Mouse (Mus musculus): ENCODE data around the gene Psmb4. TPM values are rescaled to one million over a fixed set of nuclear protein-coding genes. Genes with fewer than 3 reads are reported as not detected.
"Not testable (repeated sequence)": the region's sequence is repeated elsewhere in the genome, so short reads cannot be mapped to it uniquely, and the experiment has no call there.

Psmb4 gene
- polyA plus RNA-seq, 1 experiment from 2014 or later, result 366 TPM

DNA sequence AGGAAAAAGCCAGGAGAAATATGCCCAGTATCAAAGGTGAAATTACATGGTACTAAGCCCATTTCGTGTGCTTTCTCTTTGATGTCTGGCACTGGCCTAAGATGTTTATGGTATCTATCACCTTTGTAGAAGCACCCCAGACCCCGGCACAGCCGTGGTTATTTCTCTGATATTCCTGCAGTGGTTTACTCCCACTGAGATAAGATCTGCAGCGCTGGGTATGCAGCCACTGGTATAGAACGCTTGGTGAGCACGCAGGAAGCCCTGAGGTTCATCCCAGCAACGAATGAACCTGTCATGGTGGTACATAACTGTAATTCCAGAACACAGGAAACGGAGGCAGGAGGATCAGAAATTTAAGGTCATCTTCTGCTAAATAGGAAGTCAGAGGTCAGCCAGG lies 37.9 kb upstream of the Psmb4 start:
- no peak overlapping the region for H3K4me3 ChIP-seq
- no peak overlapping the region for H3K4me2 ChIP-seq
- no peaks in the 10 kb centered on the region for H3K36me3 ChIP-seq
- no peak overlapping the region for H3K27ac ChIP-seq
- H3K4me1 ChIP-seq (replicated peaks), result no peaks in the 10 kb centered on the region
- no peak overlapping the region for H3K9ac ChIP-seq
- WGBS, result 81% methylated on average over 8 of the region's 8 CpGs
- H3K27me3 ChIP-seq, result 0 out of 2 replicates have a peak, but pooled peaks cover 2% of the 10 kb centered on the region
- H3K9me3 ChIP-seq, result no peaks in the 10 kb centered on the region
- no peak for ATAC-seq (ENCODE audit: low FRiP score)

DNA sequence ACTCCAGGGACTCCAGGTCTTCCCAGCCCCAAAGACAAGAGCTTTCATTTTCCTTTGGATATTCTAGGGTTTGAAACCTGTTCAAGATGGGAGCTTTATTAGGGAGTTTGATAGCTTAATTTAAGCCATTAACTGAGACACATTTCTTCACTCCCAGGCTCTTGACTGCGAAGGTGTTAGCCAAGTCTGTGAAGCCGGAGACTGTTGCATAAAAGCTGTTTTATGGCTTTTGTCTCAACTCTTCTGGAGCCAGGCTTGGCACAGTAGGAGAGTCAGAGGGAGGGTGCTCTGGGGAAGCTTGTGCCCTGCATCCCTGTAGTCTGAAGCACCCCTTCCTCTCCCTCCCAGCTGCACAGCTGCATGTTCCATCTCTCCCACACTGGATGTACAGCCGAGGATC lies 35.6 kb upstream of the Psmb4 start:
- Histone ChIP-seq H3K27me3 (0 out of 2 replicates have a peak, but pooled peaks cover 2% of the 10 kb centered on the region), H3K27ac (no peak overlapping the region), H3K9ac (no peak overlapping the region), H3K4me3 (no peak overlapping the region), H3K9me3 (no peaks in the 10 kb centered on the region), H3K4me1 (replicated peaks) (no peaks in the 10 kb centered on the region), H3K36me3 (no peaks in the 10 kb centered on the region), H3K4me2 (no peak overlapping the region)
- WGBS, result 62% methylated on average over 3 of the region's 3 CpGs
- no peak for ATAC-seq (ENCODE audit: low FRiP score)

DNA sequence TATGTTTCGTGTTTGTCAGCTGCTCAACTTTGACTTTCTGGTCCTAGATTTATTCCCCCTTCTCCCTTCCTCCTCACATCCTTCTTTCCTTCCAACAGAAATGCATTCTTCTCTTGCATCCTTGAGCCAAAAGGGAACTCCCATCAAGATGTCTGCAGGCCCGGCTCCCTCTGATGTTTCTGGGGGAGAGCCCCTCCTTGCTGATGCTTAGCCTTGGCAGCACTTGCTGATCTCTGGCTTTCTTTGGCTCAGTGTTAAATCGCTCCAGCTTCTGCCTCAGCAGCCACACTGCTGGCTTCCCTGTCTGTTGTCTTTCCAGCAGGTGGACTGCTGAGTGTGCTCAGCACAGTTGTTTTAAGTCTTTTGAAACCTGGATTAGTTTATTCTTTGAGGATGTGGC lies 34.3 kb upstream of the Psmb4 start:
- H3K9me3 ChIP-seq, result no peaks in the 10 kb centered on the region
- no peaks in the 10 kb centered on the region for H3K4me1 ChIP-seq (replicated peaks)
- H3K27ac ChIP-seq, result no peak overlapping the region
- H3K27me3 ChIP-seq, result 0 out of 2 replicates have a peak, but pooled peaks cover 2% of the 10 kb centered on the region
- WGBS, result 63% methylated on average over 3 of the region's 3 CpGs
- H3K4me3 ChIP-seq, result no peak overlapping the region
- no peak overlapping the region for H3K4me2 ChIP-seq
- no peak for ATAC-seq (ENCODE audit: low FRiP score)
- H3K9ac ChIP-seq, result no peak overlapping the region
- H3K36me3 ChIP-seq, result no peaks in the 10 kb centered on the region

DNA sequence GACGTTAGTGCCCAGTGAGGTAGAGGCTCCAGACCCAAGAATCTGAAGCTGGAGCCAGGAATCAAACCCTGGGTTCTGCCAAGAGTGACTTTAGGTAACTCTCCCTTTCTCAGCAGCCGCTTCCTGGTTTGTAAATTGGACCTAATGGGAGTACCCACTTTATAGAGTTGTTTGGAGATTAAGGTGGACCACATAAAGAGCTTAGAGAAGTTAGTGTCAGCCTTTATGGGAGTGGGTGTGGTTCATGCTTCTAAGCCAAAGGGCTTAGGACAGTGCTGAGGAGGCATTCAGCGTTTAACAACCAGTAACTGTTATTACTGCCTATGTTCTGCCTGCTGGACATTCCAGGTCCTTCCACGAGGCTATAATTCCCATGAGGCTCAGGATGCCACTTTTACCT lies 32.1 kb upstream of the Psmb4 start:
- Histone ChIP-seq H3K36me3 (no peaks in the 10 kb centered on the region), H3K4me2 (no peak overlapping the region), H3K27ac (no peak overlapping the region), H3K27me3 (0 out of 2 replicates have a peak, but pooled peaks cover 2% of the 10 kb centered on the region), H3K4me3 (no peak overlapping the region), H3K9me3 (no peaks in the 10 kb centered on the region), H3K9ac (no peak overlapping the region), H3K4me1 (replicated peaks) (no peaks in the 10 kb centered on the region)
- WGBS, result 86% methylated on average over 4 of the region's 4 CpGs
- no peak for ATAC-seq (ENCODE audit: low FRiP score)

DNA sequence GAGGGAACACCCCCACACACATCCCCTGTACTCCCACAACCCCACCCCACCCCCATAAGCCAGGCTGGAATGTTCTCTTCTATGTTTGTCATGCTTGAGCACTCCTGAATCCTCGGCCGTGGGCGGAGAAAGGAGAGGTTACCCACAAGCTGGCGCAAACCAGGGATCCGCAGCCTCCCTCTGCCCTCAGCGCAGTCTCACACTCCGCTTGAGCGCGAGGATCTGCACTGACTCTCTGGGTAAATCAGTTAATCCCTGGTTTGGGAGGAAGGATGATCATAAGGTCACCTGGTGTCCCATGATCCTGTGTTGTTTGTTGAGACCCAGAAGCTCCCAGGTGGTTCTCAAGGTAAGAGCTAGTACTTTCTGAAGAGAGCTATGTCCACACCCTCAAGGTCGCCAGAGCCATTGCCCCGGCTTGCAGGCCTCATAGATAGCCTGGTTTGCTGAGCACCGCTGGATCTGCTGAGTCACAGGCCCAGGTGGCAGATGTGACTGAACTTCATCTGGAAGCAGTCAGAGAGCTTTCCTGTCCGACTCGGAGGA lies 31.1 kb upstream of the Psmb4 start:
- no peak overlapping the region for H3K9ac ChIP-seq
- no peaks in the 10 kb centered on the region for H3K4me1 ChIP-seq (replicated peaks)
- ATAC-seq (ENCODE audit: low FRiP score), result no peak
- no peaks in the 10 kb centered on the region for H3K27me3 ChIP-seq
- no peak overlapping the region for H3K4me2 ChIP-seq
- no peak overlapping the region for H3K4me3 ChIP-seq
- H3K36me3 ChIP-seq, result no peaks in the 10 kb centered on the region
- WGBS, result 59% methylated on average over 14 of the region's 14 CpGs
- H3K27ac ChIP-seq, result no peak overlapping the region
- H3K9me3 ChIP-seq, result no peaks in the 10 kb centered on the region

DNA sequence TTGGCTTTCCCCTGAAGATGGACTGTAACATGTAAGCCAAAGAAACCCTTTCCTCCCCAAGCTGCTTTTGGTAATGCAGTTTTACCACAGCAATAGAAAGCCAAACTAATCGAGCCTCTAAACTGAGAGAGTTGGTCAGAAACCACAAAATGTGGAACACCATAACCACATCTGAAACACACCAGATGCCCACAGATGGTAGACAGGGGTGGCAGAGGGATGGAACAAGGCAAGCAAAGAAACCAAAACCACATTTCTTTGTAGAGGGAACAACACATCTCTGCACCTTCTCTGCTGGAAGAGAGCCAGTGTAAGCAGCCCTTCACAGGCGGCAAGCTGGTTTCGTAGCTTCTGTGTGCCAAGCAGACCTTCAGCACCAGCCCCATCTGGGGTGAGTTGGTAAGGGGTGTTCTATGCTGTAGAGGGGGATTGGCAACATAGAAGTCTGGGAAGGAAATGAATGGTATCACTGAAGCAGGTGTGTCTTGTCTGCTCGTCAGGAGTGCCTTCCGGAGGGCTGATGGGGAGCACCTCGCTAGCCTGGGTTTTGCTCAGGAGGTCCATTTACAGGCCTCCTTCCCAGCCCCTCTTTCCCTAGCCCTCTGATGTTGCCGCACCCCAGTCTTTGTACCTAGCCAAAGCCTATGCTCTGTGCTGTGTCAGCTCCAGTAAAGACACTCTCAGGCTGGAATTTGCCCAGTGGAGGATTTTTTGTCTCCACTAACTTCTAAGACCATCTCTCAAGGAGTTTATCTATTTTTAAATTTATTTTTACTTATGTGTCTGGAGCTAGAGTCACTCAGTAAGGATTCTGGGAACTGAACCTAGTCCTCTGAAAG lies 29.4 kb upstream of the Psmb4 start:
- H3K9ac ChIP-seq, result no peak overlapping the region
- no peaks in the 10 kb centered on the region for H3K4me1 ChIP-seq (replicated peaks)
- H3K27ac ChIP-seq, result no peak overlapping the region
- H3K4me2 ChIP-seq, result no peak overlapping the region
- no peak for ATAC-seq (ENCODE audit: low FRiP score)
- H3K36me3 ChIP-seq, result no peaks in the 10 kb centered on the region
- H3K9me3 ChIP-seq, result no peaks in the 10 kb centered on the region
- 91% methylated on average over 7 of the region's 7 CpGs for WGBS
- H3K27me3 ChIP-seq, result no peaks in the 10 kb centered on the region
- H3K4me3 ChIP-seq, result no peak overlapping the region

DNA sequence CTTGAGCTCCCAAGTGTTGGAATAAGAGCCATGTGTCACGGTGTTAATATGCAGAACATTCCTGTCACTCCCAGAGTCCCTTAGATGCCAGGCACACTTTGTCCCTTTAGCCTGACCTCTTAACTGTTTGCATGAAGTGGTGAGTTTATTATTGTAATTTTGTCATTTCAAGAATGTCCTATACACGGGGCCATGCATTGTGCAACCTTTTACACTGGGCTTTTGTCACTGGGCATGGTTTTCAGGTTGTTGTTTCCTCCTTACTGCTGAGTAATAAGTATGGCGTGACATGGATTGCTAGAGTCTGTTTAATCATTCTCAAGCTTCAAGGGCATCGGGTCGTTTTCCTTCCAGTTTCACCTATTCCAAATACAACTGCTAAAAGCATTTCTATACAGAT lies 27.0 kb upstream of the Psmb4 start:
- Histone ChIP-seq H3K9me3 (no peaks in the 10 kb centered on the region), H3K36me3 (no peaks in the 10 kb centered on the region), H3K4me1 (replicated peaks) (no peaks in the 10 kb centered on the region), H3K9ac (no peak overlapping the region), H3K27ac (no peak overlapping the region), H3K4me3 (no peak overlapping the region), H3K27me3 (no peaks in the 10 kb centered on the region), H3K4me2 (no peak overlapping the region)
- no peak for ATAC-seq (ENCODE audit: low FRiP score)
- WGBS, result 68% methylated on average over 5 of the region's 5 CpGs

DNA sequence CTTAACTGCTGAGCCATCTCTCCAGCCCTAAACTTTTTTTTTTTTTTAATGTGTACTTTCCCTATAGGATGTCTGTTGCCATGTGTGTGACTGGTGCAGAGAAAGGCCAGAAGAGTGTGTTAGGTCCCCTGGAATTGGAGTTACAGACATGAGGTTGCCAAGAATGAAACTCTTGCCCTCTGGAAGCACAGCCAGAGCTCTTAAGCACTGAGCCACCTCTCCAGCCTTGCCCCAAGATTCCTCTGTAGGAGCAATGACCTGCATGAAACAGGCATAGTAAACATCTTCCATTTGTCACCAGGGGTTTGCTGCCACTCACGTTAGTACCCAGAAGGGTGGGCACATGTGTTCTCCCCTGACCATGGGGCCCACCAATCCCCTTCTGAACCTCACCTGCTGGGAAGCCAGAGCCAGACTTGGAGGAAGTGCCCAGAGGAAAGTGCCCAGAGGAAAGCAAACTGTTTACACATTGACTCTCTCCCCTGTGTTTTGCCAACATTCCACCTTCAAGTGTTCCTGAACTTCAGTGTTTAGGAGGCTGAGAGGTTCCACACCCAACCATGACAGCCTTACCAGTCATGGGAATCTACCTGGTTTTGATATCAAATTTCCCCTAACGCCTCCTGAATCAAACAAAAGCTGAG lies 24.4 kb upstream of the Psmb4 start:
- no peak for ATAC-seq (ENCODE audit: low FRiP score)
- Histone ChIP-seq H3K9me3 (no peaks in the 10 kb centered on the region), H3K4me2 (no peak overlapping the region), H3K36me3 (no peaks in the 10 kb centered on the region), H3K27me3 (no peaks in the 10 kb centered on the region), H3K27ac (no peak overlapping the region), H3K4me3 (no peak overlapping the region), H3K9ac (no peak overlapping the region), H3K4me1 (replicated peaks) (no peaks in the 10 kb centered on the region)
- 80% methylated on average over 2 of the region's 2 CpGs for WGBS

DNA sequence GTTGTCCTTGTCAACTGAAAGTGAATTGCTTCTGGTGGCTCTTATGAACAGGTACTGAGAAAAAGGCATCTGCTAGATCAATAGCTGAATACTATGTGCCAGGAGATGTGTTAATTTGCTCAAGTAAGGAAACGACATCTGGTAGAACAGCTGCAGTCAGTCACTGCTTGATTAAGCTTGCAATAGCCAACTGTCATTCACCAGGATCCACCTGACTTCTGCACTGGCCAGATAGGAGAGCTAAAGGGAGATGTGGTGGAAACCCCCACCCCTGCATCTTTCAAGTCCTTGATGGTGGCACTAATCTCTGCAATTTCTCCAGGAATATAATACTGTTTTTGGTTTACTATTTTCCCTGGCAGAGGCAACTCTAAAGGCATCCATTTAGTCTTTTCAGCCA lies 19.7 kb upstream of the Psmb4 start:
- no peak overlapping the region for H3K27ac ChIP-seq
- no peak for ATAC-seq (ENCODE audit: low FRiP score)
- no peak overlapping the region for H3K4me2 ChIP-seq
- H3K4me3 ChIP-seq, result no peak overlapping the region
- no peak overlapping the region for H3K9ac ChIP-seq
- WGBS, result 58% methylated on average over 1 of the region's 1 CpGs
- H3K9me3 ChIP-seq, result no peaks in the 10 kb centered on the region
- H3K27me3 ChIP-seq, result no peaks in the 10 kb centered on the region
- H3K36me3 ChIP-seq, result no peaks in the 10 kb centered on the region
- H3K4me1 ChIP-seq (replicated peaks), result 0 out of 2 replicates have a peak, but pooled peaks cover 3% of the 10 kb centered on the region

DNA sequence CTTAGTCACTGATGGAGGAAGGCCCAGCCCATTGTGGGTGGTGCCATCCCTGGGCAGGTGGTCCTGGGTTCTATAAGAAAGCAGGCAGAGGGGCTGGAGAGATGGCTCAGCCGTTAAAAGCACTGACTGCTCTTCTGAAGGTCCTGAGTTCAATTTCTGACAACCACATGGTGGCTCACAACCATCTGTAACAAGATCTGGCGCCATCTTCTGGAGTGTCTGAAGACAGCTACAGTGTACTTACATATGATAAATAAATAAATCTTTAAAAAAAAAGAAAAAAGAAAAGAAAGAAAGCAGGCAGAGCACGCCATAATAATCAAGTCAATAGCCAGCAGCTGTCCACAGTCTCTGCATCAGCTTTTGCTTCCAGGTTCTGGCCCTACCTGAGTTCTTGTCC lies 18.0 kb upstream of the Psmb4 start:
- not testable (repeated sequence) for ATAC-seq (ENCODE audit: low FRiP score); H3K4me3 ChIP-seq

DNA sequence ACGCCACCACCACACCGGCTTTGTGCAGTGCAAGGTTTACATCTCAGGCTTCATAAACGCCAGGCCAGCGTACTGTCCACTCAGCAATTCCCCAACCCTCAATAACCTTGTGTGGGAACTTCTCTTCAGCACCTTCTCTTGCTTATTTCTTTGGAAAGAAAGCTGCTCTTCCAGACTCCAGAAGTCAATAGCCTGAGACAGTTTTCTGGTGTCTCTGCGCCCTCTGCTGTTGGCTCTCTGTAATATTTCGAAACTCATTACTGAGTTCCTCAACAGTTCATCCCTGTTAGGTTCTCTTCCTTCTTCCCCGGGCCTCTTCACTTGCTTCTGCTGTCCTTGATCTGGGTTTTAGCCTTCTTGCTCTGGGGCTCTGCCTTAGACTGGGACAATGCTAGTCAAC lies 16.0 kb upstream of the Psmb4 start:
- 27% methylated on average over 7 of the region's 7 CpGs for WGBS

More for the DNA sequence above, 18.0 kb upstream of the Psmb4 start:
- not testable (repeated sequence) for H3K27me3 ChIP-seq; H3K9ac ChIP-seq; H3K9me3 ChIP-seq; H3K36me3 ChIP-seq; H3K4me1 ChIP-seq (replicated peaks); H3K27ac ChIP-seq; H3K4me2 ChIP-seq
- 56% methylated on average over 3 of the region's 3 CpGs for WGBS

DNA sequence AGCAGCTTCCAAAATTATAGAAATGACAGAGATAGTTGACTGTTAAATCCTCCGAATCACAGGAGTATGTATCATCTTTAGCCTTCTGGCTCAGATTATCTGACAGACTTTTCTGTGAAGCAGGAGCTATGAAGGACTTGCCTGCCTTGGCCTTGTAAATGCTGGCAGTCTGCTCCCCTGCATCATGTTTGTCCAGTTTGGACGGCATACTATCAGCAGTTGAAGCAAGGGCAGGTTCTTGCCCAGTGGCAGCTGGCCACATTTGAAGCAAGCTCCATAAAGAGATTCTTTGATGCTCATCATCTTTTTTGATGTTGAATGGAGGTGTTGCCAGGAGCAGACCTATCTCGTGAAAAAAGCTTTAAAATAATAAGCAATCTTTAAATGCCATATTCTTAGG lies 7.3 kb upstream of the Psmb4 start:
- WGBS, result 76% methylated on average over 3 of the region's 3 CpGs
- no peak overlapping the region for H3K9ac ChIP-seq
- no peaks in the 10 kb centered on the region for H3K4me1 ChIP-seq (replicated peaks)
- no peak for ATAC-seq (ENCODE audit: low FRiP score)
- no peak overlapping the region for H3K27ac ChIP-seq
- no peak overlapping the region for H3K4me3 ChIP-seq
- H3K36me3 ChIP-seq, result no peaks in the 10 kb centered on the region
- H3K9me3 ChIP-seq, result no peaks in the 10 kb centered on the region
- H3K4me2 ChIP-seq, result no peak overlapping the region
- H3K27me3 ChIP-seq, result peaks cover 16% of the 10 kb centered on the region; the same call in 1 of the 2 replicates

More for the DNA sequence above, 16.0 kb upstream of the Psmb4 start:
- Histone ChIP-seq H3K9ac (no peak overlapping the region), H3K36me3 (no peaks in the 10 kb centered on the region), H3K4me1 (replicated peaks) (0 out of 2 replicates have a peak, but pooled peaks cover 3% of the 10 kb centered on the region), H3K4me2 (no peak overlapping the region), H3K9me3 (no peaks in the 10 kb centered on the region), H3K27ac (no peak overlapping the region), H3K4me3 (no peak overlapping the region), H3K27me3 (no peaks in the 10 kb centered on the region)
- ATAC-seq (ENCODE audit: low FRiP score), result no peak

All from hindbrain, embryonic 13.5 days (tissue).